Mouse (Mus musculus): ENCODE measurements around the gene Capzb.

GRCm38 (mm10) chr4:139242607-139242955 lies 49.9 kb downstream of the Capzb start:
- TF ChIP-seq CTCF (conservative IDR thresholded peaks at IDR 0.05; ENCODE audit: low read length) = no peak
- TF ChIP-seq NANOG (IDR thresholded peaks at IDR 0.05; ENCODE audit: borderline replicate concordance, low read length) = no peak
- TF ChIP-seq POU5F1 (IDR thresholded peaks at IDR 0.05; ENCODE audit: borderline replicate concordance, low read length) = no peak
